Mouse (Mus musculus) hindbrain, embryonic 14.5 days (tissue): ENCODE data around the gene Kcnmb3. TPM values are rescaled to one million over a fixed set of nuclear protein-coding genes. Genes with fewer than 3 reads are reported as not detected.

Experiments
- ATAC-seq: fragments of 200-750 bp; cut with Nextera tagmentation; 2 replicates; pipeline ENCODE4 v1.8.0; 2017; ENCODE audit warnings: moderate number of reproducible peaks, mild to moderate bottlenecking, moderate TSS enrichment, moderate library complexity; ENCODE audit not compliant: low FRiP score
- DNase-seq: peaks from one replicate; pipeline ENCODE4 v3.0.0-alpha.2; 2015; ENCODE audit warnings: low spot score
- H3K27ac ChIP-seq: fragments of 300-500 bp; sonication (generic); 2 replicates; pipeline ENCODE4 v1.5.1; 2014; ENCODE audit warnings: mild to moderate bottlenecking, moderate library complexity
- H3K27me3 ChIP-seq: fragments of 300-500 bp; sonication (generic); 2 replicates; pipeline ENCODE4 v1.6.1; 2014; ENCODE audit warnings: mild to moderate bottlenecking, low read length, mixed read lengths; ENCODE audit not compliant: control insufficient read depth, insufficient read depth
- H3K36me3 ChIP-seq: fragments of 300-500 bp; sonication (generic); replicated peaks from 2 replicates; pipeline ENCODE4 v1.6.1; 2014; ENCODE audit not compliant: control insufficient read depth, insufficient read depth
- H3K4me1 ChIP-seq: fragments of 300-500 bp; sonication (generic); replicated peaks from 2 replicates; pipeline ENCODE4 v1.6.1; 2014; ENCODE audit warnings: antibody characterized with exemption, low read length, mixed read lengths; ENCODE audit not compliant: control insufficient read depth, insufficient read depth
- H3K4me2 ChIP-seq: fragments of 300-500 bp; sonication (generic); replicated peaks from 2 replicates; pipeline ENCODE4 v1.6.1; 2014; ENCODE audit warnings: mild to moderate bottlenecking, moderate library complexity
- H3K4me3 ChIP-seq: fragments of 300-500 bp; sonication (generic); replicated peaks from 2 replicates; pipeline ENCODE4 v1.5.1; 2014; ENCODE audit warnings: mild to moderate bottlenecking, low read length
- H3K9ac ChIP-seq: fragments of 300-500 bp; sonication (generic); 2 replicates; pipeline ENCODE4 v1.6.1; 2014
- H3K9me3 ChIP-seq: fragments of 300-500 bp; sonication (generic); 2 replicates; pipeline ENCODE4 v1.6.1; 2016; ENCODE audit warnings: low read length; ENCODE audit not compliant: control insufficient read depth
- WGBS: fragments of 180-500 bp; shearing (Covaris S2); extraction: QIAGEN DNeasy Blood & Tissue Kit; methylation state at CpG from one replicate; pipeline ENCODE4 v1.1.7; 2014; 5-methylcytosine and 5-hydroxymethylcytosine counted together
- polyA plus RNA-seq: library from polyadenylated mRNA; unstranded; fragments of >200 nt; fragmentation: Nextera tagmentation; extraction: Ambion mirVana; gene quantifications from 2 replicates; pipeline ENCODE4 v1.2.1, GENCODE M21; 2014

Gene Kcnmb3
- polyA plus RNA-seq, 1 experiment from 2014 or later, result 0.11 TPM

DNA sequence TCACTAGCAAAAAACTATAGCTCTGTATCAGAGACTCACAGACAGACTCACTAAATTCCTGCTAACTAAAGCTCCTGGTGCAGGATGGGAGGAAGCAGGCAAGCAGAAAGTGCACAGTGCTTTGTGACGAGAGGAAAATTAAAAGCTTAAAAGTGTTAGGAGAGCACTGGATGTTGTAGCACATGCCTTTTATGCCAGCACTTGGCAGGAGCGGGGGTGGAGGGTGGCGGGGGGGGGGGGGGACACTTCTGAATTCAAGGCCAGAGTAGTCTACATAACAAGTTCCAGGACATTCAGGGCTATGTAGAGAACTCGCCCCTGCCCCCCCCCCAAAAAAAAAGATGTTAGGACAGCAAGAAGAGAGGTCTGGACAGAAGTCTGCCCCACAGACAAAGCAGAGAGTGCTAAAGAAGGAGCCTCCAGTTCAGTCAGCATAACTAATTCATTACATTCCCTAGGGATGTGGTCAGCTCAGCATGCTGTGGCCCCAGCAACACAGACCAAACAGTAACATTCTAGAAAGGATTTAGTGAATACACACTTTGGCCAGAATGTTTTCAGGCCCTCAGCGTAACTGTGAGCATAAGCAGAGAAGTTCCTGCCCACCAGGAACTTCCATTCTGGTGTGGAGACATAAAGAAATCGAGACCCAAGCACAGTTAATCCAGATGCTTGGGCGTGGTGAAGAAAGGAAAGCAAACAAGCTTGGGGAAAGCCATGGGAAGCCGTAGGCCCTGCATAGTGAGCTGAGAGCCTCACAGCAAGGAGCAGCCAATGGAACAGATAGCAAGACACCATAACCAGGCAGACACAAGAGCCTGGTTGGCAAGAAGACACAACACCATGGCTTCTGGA lies 4.1 kb upstream of the Kcnmb3 start:
- WGBS, result 38% methylated on average over 8 of the region's 8 CpGs
- Histone ChIP-seq H3K4me3 (no peak overlapping the region), H3K9me3 (no peaks in the 10 kb centered on the region), H3K27me3 (no peaks in the 10 kb centered on the region), H3K4me2 (no peak overlapping the region), H3K27ac (no peak overlapping the region), H3K4me1 (no peaks in the 10 kb centered on the region), H3K9ac (no peak overlapping the region), H3K36me3 (no peaks in the 10 kb centered on the region)
- DNase-seq, result no peak
- no peak for ATAC-seq

DNA sequence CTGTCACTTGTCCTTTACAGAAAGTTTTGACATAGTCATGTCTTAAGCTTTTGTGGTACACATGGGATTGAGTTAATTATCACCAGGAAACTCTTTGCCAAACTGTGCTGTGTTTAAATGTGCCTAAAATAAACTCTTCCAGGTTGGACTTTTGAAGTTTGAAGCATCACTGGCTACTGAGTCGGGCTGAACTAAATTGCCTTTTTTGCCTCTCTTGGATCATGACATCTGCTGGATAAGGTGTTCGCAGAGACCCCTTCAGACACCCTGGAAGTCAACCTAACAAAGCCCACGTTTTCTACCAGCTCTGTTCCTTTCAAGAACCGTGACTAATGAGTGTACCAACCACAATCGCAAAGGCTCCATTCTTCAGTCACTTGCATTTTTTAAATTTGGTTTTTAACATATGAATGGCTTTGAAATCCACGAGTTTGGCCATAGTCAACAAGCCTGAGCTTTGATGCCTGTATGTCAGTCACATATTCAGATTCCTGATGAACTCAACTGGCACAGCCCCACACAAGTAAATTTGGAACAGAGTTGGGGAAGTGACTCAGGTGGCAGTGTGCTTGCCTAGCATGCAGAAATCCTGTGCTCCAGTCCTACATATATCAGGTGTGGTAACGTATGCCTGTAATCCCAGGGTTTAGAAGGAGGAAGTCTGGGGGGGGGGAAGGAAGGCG lies 3.2 kb upstream of the Kcnmb3 start:
- Histone ChIP-seq H3K9ac (no peak overlapping the region), H3K36me3 (no peaks in the 10 kb centered on the region), H3K27me3 (no peaks in the 10 kb centered on the region), H3K4me3 (no peak overlapping the region), H3K4me2 (no peak overlapping the region), H3K9me3 (no peaks in the 10 kb centered on the region), H3K27ac (no peak overlapping the region), H3K4me1 (no peaks in the 10 kb centered on the region)
- no peak for DNase-seq
- 29% methylated on average over 8 of the region's 8 CpGs for WGBS
- no peak for ATAC-seq

DNA sequence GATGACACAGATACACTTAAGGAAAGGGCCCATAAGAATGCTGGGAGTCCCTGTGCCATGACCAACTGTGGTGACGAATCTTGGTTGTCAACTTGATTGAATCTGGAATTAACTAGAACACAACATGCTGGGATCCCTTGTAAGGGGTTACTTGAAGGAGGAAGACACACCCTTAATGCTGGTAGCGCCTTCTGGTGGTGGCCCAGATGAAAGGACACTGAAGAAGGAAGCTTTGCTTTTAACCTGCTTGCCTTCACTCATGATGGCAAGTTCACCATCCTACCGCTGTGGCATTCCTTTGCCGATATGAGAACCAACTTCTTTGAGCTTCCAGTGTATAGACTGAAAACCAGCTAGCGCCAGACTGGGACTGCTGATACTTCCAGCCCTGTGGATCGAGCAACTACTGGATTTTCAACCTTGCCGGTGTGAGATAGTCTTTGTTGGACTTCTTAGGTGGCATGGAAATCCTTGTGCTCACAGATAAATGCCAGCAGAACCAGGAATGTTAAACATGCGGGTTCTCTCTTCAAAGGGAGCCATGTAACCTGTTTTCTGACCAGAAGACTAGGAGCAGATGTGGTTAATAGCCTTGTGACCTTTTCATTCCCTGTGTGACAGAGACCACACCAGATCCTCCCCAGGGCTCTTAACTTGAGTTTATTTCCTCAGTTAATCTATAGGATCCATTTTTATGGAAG lies 2.5 kb upstream of the Kcnmb3 start:
- Histone ChIP-seq H3K27me3 (no peaks in the 10 kb centered on the region), H3K9me3 (no peaks in the 10 kb centered on the region), H3K4me1 (no peaks in the 10 kb centered on the region), H3K4me3 (no peak overlapping the region), H3K36me3 (no peaks in the 10 kb centered on the region), H3K27ac (no peak overlapping the region), H3K9ac (no peak overlapping the region), H3K4me2 (no peak overlapping the region)
- DNase-seq (no peak), ATAC-seq (no peak)
- WGBS, result 90% methylated on average over 8 of the region's 8 CpGs

DNA sequence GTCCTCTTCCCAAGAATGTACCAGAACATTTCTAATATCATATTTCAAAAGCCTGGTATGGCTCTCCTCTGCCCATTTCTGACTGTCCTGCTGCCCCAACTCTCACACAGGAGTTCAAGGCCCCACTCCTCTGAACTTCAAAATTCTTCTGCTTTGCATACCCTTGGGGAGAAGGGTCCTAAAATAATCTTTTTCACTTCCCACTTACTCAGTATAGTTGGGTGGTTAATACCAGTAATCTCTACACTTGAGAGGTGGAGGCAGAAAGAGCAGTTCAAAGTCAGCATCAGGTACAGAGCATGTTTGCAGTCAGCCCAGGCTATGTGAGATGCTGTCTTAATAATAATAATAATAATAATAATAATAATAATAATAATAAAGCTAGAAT lies 1.1 kb downstream of the Kcnmb3 start:
- ATAC-seq (no peak), DNase-seq (no peak)
- Histone ChIP-seq H3K9ac (no peak overlapping the region), H3K36me3 (no peaks in the 10 kb centered on the region), H3K4me1 (no peaks in the 10 kb centered on the region), H3K4me2 (no peak overlapping the region), H3K4me3 (no peak overlapping the region), H3K27ac (no peak overlapping the region), H3K9me3 (no peaks in the 10 kb centered on the region), H3K27me3 (no peaks in the 10 kb centered on the region)

DNA sequence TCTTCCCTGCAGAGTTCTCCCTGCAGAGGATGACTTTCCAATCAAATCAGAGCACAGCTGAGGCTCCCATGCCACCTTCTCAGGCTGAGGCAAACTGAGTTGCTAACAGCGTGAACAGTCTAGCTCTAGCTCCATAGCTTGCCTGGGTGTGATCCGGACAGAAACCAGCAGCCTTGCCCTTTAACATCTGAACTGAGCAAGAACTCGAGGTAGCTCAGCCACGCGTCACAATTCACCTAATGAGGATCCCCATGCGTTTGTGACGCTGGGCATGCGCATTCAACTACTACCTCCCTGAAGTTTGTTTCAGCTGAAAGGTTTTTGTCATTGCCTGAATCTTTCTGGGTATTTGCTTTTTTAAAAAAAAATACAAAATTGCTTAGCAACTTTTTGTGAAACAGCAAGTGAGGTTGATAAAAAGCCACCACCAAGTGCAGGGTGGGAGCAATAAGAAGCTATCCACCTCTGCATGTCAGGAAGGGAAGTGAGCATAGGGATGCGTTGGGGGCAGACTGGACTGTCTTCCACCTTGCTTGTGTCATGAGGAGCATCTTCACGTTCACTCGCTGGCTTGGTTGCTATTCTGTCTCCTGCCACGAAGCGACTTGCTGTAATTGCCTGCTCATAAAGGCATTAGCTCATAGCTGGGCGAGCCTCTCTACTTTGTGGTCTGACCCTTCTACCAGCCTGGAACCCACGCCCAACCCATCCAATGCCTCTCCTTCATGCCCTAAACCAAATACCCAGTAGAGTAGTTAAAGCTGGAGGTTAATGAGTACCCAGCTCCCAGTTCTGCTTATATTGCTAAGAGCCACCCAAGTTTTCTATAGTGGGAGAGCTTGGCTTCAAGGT lies 1.7 kb downstream of the Kcnmb3 start:
- H3K27ac ChIP-seq, result no peak overlapping the region
- no peaks in the 10 kb centered on the region for H3K27me3 ChIP-seq
- DNase-seq, result no peak
- H3K36me3 ChIP-seq, result no peaks in the 10 kb centered on the region
- H3K9ac ChIP-seq, result no peak overlapping the region
- ATAC-seq, result no peak
- H3K4me2 ChIP-seq, result no peak overlapping the region
- no peaks in the 10 kb centered on the region for H3K4me1 ChIP-seq
- no peak overlapping the region for H3K4me3 ChIP-seq
- H3K9me3 ChIP-seq, result no peaks in the 10 kb centered on the region
- 83% methylated on average over 15 of the region's 15 CpGs for WGBS

DNA sequence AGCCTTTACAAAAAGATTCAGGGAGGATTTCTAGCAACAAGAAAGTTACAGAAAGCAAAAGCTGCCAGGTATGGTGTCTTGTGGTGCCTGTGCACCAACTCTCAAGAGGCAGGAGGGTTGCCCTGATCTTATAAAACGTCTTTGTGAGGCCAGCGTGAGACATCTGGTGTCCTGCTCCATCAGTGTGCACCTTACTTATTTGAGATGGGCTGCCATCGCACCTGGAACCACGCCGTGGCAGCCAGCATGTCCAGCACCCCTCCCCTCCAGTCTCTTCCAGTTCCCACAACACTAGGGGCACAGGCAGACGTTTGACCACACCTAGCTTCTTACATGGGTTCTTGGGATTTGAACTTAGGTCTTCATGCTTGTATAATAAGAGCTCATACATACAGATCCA lies 3.9 kb downstream of the Kcnmb3 start:
- Histone ChIP-seq H3K4me2 (no peak overlapping the region), H3K9ac (no peak overlapping the region), H3K4me3 (no peak overlapping the region), H3K9me3 (no peaks in the 10 kb centered on the region), H3K27ac (no peak overlapping the region), H3K27me3 (no peaks in the 10 kb centered on the region), H3K4me1 (no peaks in the 10 kb centered on the region), H3K36me3 (no peaks in the 10 kb centered on the region)
- 90% methylated on average over 6 of the region's 6 CpGs for WGBS
- ATAC-seq (no peak), DNase-seq (no peak)

DNA sequence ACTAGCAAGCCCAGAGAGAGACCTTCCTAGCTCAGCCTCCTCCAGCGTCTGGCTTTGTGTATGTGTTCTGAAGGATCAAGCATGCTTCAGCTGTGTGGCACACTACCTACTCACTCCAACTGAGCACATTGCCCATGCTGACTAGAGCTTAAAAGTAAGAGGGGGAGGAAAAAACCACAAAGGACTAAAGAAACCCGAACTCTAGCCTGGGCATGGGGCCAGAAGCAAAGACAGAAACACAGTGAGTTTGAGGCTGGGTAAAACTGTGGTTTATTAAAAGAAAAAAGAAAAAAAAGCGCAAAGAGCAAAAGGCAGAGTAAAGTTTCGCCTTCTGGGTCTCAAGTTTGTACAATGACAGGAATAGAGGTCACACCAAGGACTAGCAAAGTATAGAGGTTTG lies 5.5 kb downstream of the Kcnmb3 start:
- H3K27me3 ChIP-seq, result no peaks in the 10 kb centered on the region
- no peaks in the 10 kb centered on the region for H3K9me3 ChIP-seq
- no peak overlapping the region for H3K4me2 ChIP-seq
- DNase-seq, result no peak
- no peak overlapping the region for H3K4me3 ChIP-seq
- H3K27ac ChIP-seq, result no peak overlapping the region
- WGBS, result 78% methylated on average over 4 of the region's 4 CpGs
- no peak for ATAC-seq
- no peaks in the 10 kb centered on the region for H3K4me1 ChIP-seq
- no peaks in the 10 kb centered on the region for H3K36me3 ChIP-seq
- H3K9ac ChIP-seq, result no peak overlapping the region

DNA sequence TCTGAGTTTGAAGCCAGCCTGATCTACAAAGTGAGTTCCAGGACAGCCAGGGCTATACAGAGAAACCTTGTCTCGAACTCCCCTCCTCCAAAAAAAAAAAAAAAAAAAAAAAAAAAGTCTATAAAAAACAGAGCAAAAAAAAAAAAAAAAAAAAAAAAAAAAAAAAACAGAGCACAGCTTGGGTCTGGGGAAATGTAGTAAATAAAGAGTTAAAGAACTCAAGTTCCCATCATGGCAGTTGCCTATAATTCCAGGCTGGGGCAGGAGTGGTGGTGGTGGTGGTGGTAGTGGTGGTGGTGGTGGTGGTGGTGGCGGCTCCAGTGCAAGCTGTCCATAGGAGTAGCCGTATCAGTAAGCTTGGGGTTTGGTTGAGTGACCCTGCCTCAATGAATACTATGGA lies 9.0 kb downstream of the Kcnmb3 start:
- Histone ChIP-seq H3K27ac (no peak overlapping the region), H3K4me1 (no peaks in the 10 kb centered on the region), H3K9ac (no peak overlapping the region), H3K9me3 (no peaks in the 10 kb centered on the region), H3K4me3 (no peak overlapping the region), H3K36me3 (no peaks in the 10 kb centered on the region), H3K4me2 (no peak overlapping the region), H3K27me3 (no peaks in the 10 kb centered on the region)
- DNase-seq (no peak), ATAC-seq (no peak)
- 89% methylated on average over 3 of the region's 3 CpGs for WGBS

DNA sequence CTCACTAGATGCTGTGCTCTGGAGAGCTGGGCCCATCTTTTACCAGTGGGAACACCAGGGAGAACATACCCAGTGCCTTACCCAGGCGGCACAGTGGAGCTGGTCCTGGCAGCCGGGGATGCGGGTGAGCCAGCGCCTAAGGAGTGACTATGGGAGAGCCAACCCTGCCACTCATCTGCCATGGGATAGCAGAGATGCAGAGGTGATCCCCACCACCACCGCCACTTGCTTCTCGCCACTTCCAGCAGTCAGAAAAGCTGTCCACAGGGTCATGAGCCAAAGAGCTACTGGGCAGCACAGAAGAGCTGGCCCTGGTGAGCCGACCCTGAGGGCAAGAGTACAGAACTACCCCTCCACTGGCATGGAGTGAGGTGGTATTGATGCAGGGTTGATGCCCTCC lies 12.1 kb downstream of the Kcnmb3 start:
- Histone ChIP-seq H3K27ac (no peak overlapping the region), H3K4me1 (no peaks in the 10 kb centered on the region), H3K36me3 (no peaks in the 10 kb centered on the region), H3K4me2 (no peak overlapping the region), H3K4me3 (no peak overlapping the region), H3K9ac (no peak overlapping the region), H3K9me3 (no peaks in the 10 kb centered on the region), H3K27me3 (no peaks in the 10 kb centered on the region)
- 93% methylated on average over 7 of the region's 7 CpGs for WGBS
- DNase-seq, result no peak
- ATAC-seq, result no peak
